8 mouse cellular contexts compared by ENCODE assay signal in genomic region chr12:24709409-24709808, GRCm38 (mm10). TPM values are rescaled to one million over a fixed set of nuclear protein-coding genes. Genes with fewer than 3 reads are reported as not detected.
DNase-seq lines count a peak whose midpoint lies in the region; ATAC-seq and TF ChIP-seq lines count a peak whose summit lies in the region.

No protein-coding gene starts in this region.

- ATAC-seq in kidney, embryonic 16.5 days (ENCODE audit: low FRiP score, low TSS enrichment), result no peak
- peak; percentile 10 for ATAC-seq in activated CD4-positive, CD25-positive, alpha-beta regulatory T cell, adult 4 months
- ATAC-seq in hindbrain, embryonic 13.5 days (ENCODE audit: low FRiP score), result no peak
- ATAC-seq in midbrain, postnatal 0 days (ENCODE audit: low FRiP score), result no peak

- H3K4me3 ChIP-seq in kidney, embryonic 16.5 days (ENCODE audit: low read length), result peak overlapping the region; percentile 94
- peak overlapping the region; percentile 86 for H3K4me3 ChIP-seq in hindbrain, embryonic 13.5 days
- no peak overlapping the region for H3K4me3 ChIP-seq in midbrain, postnatal 0 days (ENCODE audit: low read depth, low read length)

- peak overlapping the region; percentile 90 for H3K27ac ChIP-seq in kidney, embryonic 16.5 days (ENCODE audit: low read length)
- no peak overlapping the region for H3K27ac ChIP-seq in hindbrain, embryonic 13.5 days
- H3K27ac ChIP-seq in midbrain, postnatal 0 days (ENCODE audit: low read depth, low read length), result no peak overlapping the region

- no peaks in the 10 kb centered on the region for H3K9me3 ChIP-seq in kidney, embryonic 16.5 days (ENCODE audit: low read length)
- H3K9me3 ChIP-seq in hindbrain, embryonic 13.5 days, result no peaks in the 10 kb centered on the region
- no peaks in the 10 kb centered on the region for H3K9me3 ChIP-seq in midbrain, postnatal 0 days (ENCODE audit: low read length)

- 14% methylated on average over 6 of the region's 6 CpGs for WGBS in kidney, embryonic 16.5 days
- 25% methylated on average over 6 of the region's 6 CpGs for WGBS in hindbrain, embryonic 13.5 days
- 25% methylated on average over 6 of the region's 6 CpGs for WGBS in midbrain, postnatal 0 days

- peak overlapping the region; percentile 76 for H3K4me2 ChIP-seq in kidney, embryonic 16.5 days (replicated peaks; ENCODE audit: low read depth, low read length)
- peak overlapping the region; percentile 77 for H3K4me2 ChIP-seq in hindbrain, embryonic 13.5 days
- H3K4me2 ChIP-seq in midbrain, postnatal 0 days (ENCODE audit: low read depth, low read length, poor library complexity, severe bottlenecking), result peak overlapping the region; percentile 91; the same call in 1 of the 2 replicates

- peak overlapping the region; percentile 89 for H3K9ac ChIP-seq in kidney, embryonic 16.5 days (replicated peaks; ENCODE audit: low read length)
- peak overlapping the region; percentile 84; the same call in 1 of the 2 replicates for H3K9ac ChIP-seq in hindbrain, embryonic 13.5 days
- H3K9ac ChIP-seq in midbrain, postnatal 0 days (replicated peaks; ENCODE audit: low read length, poor library complexity, severe bottlenecking), result no peak overlapping the region

- H3K36me3 ChIP-seq in kidney, embryonic 16.5 days (ENCODE audit: insufficient read depth, low read length), result peaks cover 31% of the 10 kb centered on the region
- peaks cover 8% of the 10 kb centered on the region; the same call in 1 of the 2 replicates for H3K36me3 ChIP-seq in hindbrain, embryonic 13.5 days
- H3K36me3 ChIP-seq in midbrain, postnatal 0 days (ENCODE audit: insufficient read depth, low read length), result no peaks in the 10 kb centered on the region; the same call in 1 of the 2 replicates

- H3K4me1 ChIP-seq in kidney, embryonic 16.5 days (ENCODE audit: insufficient read depth, low read length), result peaks cover 37% of the 10 kb centered on the region
- H3K4me1 ChIP-seq in hindbrain, embryonic 13.5 days (replicated peaks), result peaks cover 29% of the 10 kb centered on the region
- H3K4me1 ChIP-seq in midbrain, postnatal 0 days (ENCODE audit: insufficient read depth, low read length), result peaks cover 5% of the 10 kb centered on the region; the same call in 1 of the 2 replicates

- DNase-seq in kidney, adult 8-10 months, result no peak
- no peak for DNase-seq in midbrain, postnatal 0 days (ENCODE audit: low spot score)
- DNase-seq in ovary, postnatal 14 days (ENCODE audit: low spot score), result no peak
- DNase-seq in yolk sac, embryonic 10.5 days (ENCODE audit: low spot score), result no peak
- DNase-seq in right cerebral cortex, postnatal 25 days, result no peak

- TF ChIP-seq CTCF in midbrain, postnatal 0 days (IDR thresholded peaks at IDR 0.05), result no peak

- H3K27me3 ChIP-seq in kidney, embryonic 16.5 days (ENCODE audit: insufficient read depth, low read length), result no peaks in the 10 kb centered on the region
- H3K27me3 ChIP-seq in hindbrain, embryonic 13.5 days, result peaks cover 10% of the 10 kb centered on the region; the same call in 1 of the 2 replicates
- 0 out of 2 replicates have a peak, but pooled peaks cover 3% of the 10 kb centered on the region for H3K27me3 ChIP-seq in midbrain, postnatal 0 days (ENCODE audit: insufficient read depth, low read length)

RNA-seq across cellular contexts. Expression of gene Rrm2, which starts 1.4 kb away (rescaled TPM):
- polyA plus RNA-seq in kidney, embryonic 16.5 days (2015; fragmentation: Nextera tagmentation; extraction: Ambion mirVana), result 215 and 225 TPM in 2 replicates
- polyA plus RNA-seq in activated CD4-positive, CD25-positive, alpha-beta regulatory T cell, adult 4 months (2017; shearing (Covaris generic)), result 100 to 1,000 TPM; 134 to 174 TPM
- polyA plus RNA-seq in hindbrain, embryonic 13.5 days (2015; fragmentation: Nextera tagmentation; extraction: Ambion mirVana), result 71.9 and 90.1 TPM in 2 replicates
- total RNA-seq in midbrain, postnatal 0 days (2014; rRNA removed), result 9.7 and 15.1 TPM in 2 replicates
- polyA plus RNA-seq in midbrain, postnatal 0 days (2015; fragmentation: Nextera tagmentation; extraction: Ambion mirVana), result 23.1 and 23.4 TPM in 2 replicates

RNA-seq across cellular contexts. Expression of gene Cys1, which starts 27.8 kb away (rescaled TPM):
- 11.1 and 13.2 TPM in 2 replicates for polyA plus RNA-seq in kidney, embryonic 16.5 days (2015; fragmentation: Nextera tagmentation; extraction: Ambion mirVana)
- polyA plus RNA-seq in activated CD4-positive, CD25-positive, alpha-beta regulatory T cell, adult 4 months (2017; shearing (Covaris generic)), result under 1 TPM in 1 of 2 experiments, not detected in 1; 0.60 TPM
- polyA plus RNA-seq in hindbrain, embryonic 13.5 days (2015; fragmentation: Nextera tagmentation; extraction: Ambion mirVana), result 0.56 and 1.6 TPM in 2 replicates
- 3.7 and 4.8 TPM in 2 replicates for total RNA-seq in midbrain, postnatal 0 days (2014; rRNA removed)
- 1.9 and 2.1 TPM in 2 replicates for polyA plus RNA-seq in midbrain, postnatal 0 days (2015; fragmentation: Nextera tagmentation; extraction: Ambion mirVana)

RNA-seq across cellular contexts. Expression of gene Klf11, which starts 58.3 kb away (rescaled TPM):
- 15.6 and 17.0 TPM in 2 replicates for polyA plus RNA-seq in kidney, embryonic 16.5 days (2015; fragmentation: Nextera tagmentation; extraction: Ambion mirVana)
- 1 to 10 TPM; 2.0 to 2.1 TPM for polyA plus RNA-seq in activated CD4-positive, CD25-positive, alpha-beta regulatory T cell, adult 4 months (2017; shearing (Covaris generic))
- polyA plus RNA-seq in hindbrain, embryonic 13.5 days (2015; fragmentation: Nextera tagmentation; extraction: Ambion mirVana), result 15.9 and 17.6 TPM in 2 replicates
- total RNA-seq in midbrain, postnatal 0 days (2014; rRNA removed), result 27.1 and 33.6 TPM in 2 replicates
- 21.8 and 24.4 TPM in 2 replicates for polyA plus RNA-seq in midbrain, postnatal 0 days (2015; fragmentation: Nextera tagmentation; extraction: Ambion mirVana)
